Mouse (Mus musculus): ENCODE data around the gene Man1a2. TPM values are rescaled to one million over a fixed set of nuclear protein-coding genes. Genes with fewer than 3 reads are reported as not detected.

The Man1a2 gene
- total and polyA plus RNA-seq, 2 experiments from 2014 or later: 49.0 to 73.2 TPM

GRCm38 (mm10) chr3:100705128-100705667 is 19.9 kb upstream of the Man1a2 start:
- peak; percentile 52; the same call in 1 of the 2 replicates for ATAC-seq
- DNase-seq (ENCODE audit: low spot score): no peak
- no peaks in the 10 kb centered on the region for H3K27me3 ChIP-seq (ENCODE audit: insufficient read depth, low read length)
- H3K27ac ChIP-seq: peak overlapping the region; percentile 23; the same call in 1 of the 2 replicates
- no peak overlapping the region for H3K4me2 ChIP-seq (ENCODE audit: low read depth, low read length)
- no peak for TF ChIP-seq CTCF (IDR thresholded peaks at IDR 0.05; ENCODE audit: low read depth)
- H3K4me3 ChIP-seq (ENCODE audit: low read length): no peak overlapping the region
- H3K4me1 ChIP-seq (ENCODE audit: insufficient read depth, low read length): no peaks in the 10 kb centered on the region
- no peaks in the 10 kb centered on the region for H3K36me3 ChIP-seq (ENCODE audit: insufficient read depth, low read length)
- no peak overlapping the region for H3K9ac ChIP-seq (replicated peaks; ENCODE audit: low read length)
- no peaks in the 10 kb centered on the region for H3K9me3 ChIP-seq (ENCODE audit: low read length)
- WGBS: 52% methylated on average over 11 of the region's 11 CpGs

DNA sequence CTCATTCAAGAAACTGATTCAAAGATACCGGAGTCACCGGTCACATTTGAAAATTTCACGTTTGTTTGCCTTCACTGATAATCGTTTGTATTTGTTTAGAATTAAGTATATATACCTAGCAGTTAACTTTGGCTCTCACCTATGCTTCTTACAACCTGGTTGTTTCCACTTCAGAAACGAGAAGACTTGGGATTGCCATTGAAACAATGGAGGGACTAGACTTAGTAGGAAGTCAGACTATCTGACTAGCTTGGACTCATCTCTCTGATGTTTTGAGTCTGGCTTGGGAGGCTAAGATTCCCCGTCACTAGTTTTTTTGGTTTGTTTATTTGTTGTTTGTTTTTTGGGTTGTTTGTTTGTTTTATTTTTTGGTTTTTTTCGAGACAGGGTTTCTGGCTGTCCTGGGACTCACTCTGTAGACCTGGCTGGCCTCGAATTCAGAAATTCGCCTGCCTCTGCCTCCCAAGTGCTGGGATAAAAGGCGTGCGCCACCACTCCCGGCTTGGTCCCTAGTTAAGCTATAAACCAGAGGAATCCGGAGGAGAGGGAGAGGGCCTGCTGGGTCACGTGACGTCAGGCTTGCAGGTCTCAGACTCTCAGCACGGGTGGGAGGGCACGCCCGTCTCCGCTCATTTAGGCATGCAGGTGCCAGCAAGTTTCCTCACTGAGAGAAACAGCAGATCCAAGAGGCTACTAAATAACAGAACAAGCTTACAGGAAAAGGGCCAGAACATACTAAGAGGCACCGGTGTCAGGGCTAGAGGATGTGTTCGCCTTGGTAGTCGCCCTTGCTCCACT is 18.7 kb upstream of the Man1a2 start:
- no peak overlapping the region for H3K9ac ChIP-seq (replicated peaks; ENCODE audit: low read length)
- no peak overlapping the region for H3K4me2 ChIP-seq (ENCODE audit: low read depth, low read length)
- no peaks in the 10 kb centered on the region for H3K4me1 ChIP-seq (ENCODE audit: insufficient read depth, low read length)
- no peak overlapping the region for H3K4me3 ChIP-seq (ENCODE audit: low read length)
- no peaks in the 10 kb centered on the region for H3K9me3 ChIP-seq (ENCODE audit: low read length)
- TF ChIP-seq CTCF (IDR thresholded peaks at IDR 0.05; ENCODE audit: low read depth): no peak
- 75% methylated on average over 22 of the region's 22 CpGs for WGBS
- no peaks in the 10 kb centered on the region for H3K27me3 ChIP-seq (ENCODE audit: insufficient read depth, low read length)
- no peak for DNase-seq (ENCODE audit: low spot score)
- ATAC-seq: no peak
- H3K36me3 ChIP-seq (ENCODE audit: insufficient read depth, low read length): no peaks in the 10 kb centered on the region
- H3K27ac ChIP-seq: no peak overlapping the region

GRCm38 (mm10) chr3:100702875-100703846 is 17.9 kb upstream of the Man1a2 start:
- no peak overlapping the region for H3K27ac ChIP-seq
- no peak overlapping the region for H3K4me2 ChIP-seq (ENCODE audit: low read depth, low read length)
- H3K4me3 ChIP-seq (ENCODE audit: low read length): no peak overlapping the region
- no peak for TF ChIP-seq CTCF (IDR thresholded peaks at IDR 0.05; ENCODE audit: low read depth)
- no peaks in the 10 kb centered on the region for H3K9me3 ChIP-seq (ENCODE audit: low read length)
- no peaks in the 10 kb centered on the region for H3K36me3 ChIP-seq (ENCODE audit: insufficient read depth, low read length)
- ATAC-seq: 0 out of 2 replicates have a peak, but pooled peaks have one; percentile 30
- H3K4me1 ChIP-seq (ENCODE audit: insufficient read depth, low read length): no peaks in the 10 kb centered on the region
- 34% methylated on average over 15 of the region's 15 CpGs for WGBS
- DNase-seq (ENCODE audit: low spot score): peak; percentile 58
- no peak overlapping the region for H3K9ac ChIP-seq (replicated peaks; ENCODE audit: low read length)
- H3K27me3 ChIP-seq (ENCODE audit: insufficient read depth, low read length): no peaks in the 10 kb centered on the region

DNA sequence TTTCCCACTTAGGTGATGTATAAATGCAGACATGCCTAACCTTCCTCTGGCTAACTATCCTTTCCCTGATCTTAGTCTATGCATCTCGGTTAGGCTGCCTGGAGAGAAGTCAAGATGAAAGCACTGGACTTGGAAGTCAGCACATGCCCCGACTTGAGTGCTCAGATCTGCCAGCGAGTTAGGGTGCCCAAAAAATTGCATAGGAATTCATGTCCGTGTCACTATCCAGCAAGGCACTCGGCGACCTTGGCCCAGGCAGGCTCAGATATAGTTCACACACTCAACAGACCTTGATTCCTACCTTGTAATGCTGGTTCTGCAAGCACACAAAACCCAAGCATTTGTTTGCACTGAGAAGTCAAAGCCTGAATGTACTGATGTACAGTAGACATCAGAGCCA is 3.4 kb upstream of the Man1a2 start:
- Histone ChIP-seq H3K27me3 (ENCODE audit: insufficient read depth, low read length) (no peaks in the 10 kb centered on the region), H3K9ac (replicated peaks; ENCODE audit: low read length) (no peak overlapping the region), H3K4me2 (ENCODE audit: low read depth, low read length) (no peak overlapping the region), H3K4me3 (ENCODE audit: low read length) (no peak overlapping the region), H3K4me1 (ENCODE audit: insufficient read depth, low read length) (no peaks in the 10 kb centered on the region), H3K36me3 (ENCODE audit: insufficient read depth, low read length) (no peaks in the 10 kb centered on the region), H3K27ac (no peak overlapping the region), H3K9me3 (ENCODE audit: low read length) (no peaks in the 10 kb centered on the region)
- no peak for TF ChIP-seq CTCF (IDR thresholded peaks at IDR 0.05; ENCODE audit: low read depth)
- ATAC-seq: no peak
- no peak for DNase-seq (ENCODE audit: low spot score)
- 88% methylated on average over 6 of the region's 6 CpGs for WGBS

DNA sequence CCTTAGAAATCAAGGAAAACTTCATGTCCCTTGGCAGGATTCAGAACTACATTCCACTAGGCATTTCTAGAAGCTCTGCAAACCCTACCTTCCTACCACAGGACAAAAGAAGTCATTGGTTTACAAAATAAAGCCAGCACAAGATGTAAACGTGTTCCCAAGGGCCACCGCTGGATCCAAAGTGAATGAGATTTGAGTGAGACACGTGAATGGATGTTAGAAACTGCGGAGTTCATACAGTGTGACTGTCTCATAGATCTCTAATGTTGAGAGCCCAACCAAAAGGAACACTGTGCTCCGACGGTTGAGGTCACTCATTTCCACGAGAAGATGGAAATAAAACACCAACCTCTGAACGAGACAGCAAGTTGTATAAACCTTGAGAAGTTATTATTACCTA is 1.5 kb upstream of the Man1a2 start:
- H3K27ac ChIP-seq: peak overlapping the region; percentile 97; the same call in 1 of the 2 replicates
- DNase-seq (ENCODE audit: low spot score) (no peak), ATAC-seq (no peak)
- H3K4me2 ChIP-seq (ENCODE audit: low read depth, low read length): no peak overlapping the region
- no peak overlapping the region for H3K9ac ChIP-seq (replicated peaks; ENCODE audit: low read length)
- WGBS: 88% methylated on average over 8 of the region's 8 CpGs
- no peaks in the 10 kb centered on the region for H3K27me3 ChIP-seq (ENCODE audit: insufficient read depth, low read length)
- no peaks in the 10 kb centered on the region for H3K9me3 ChIP-seq (ENCODE audit: low read length)
- TF ChIP-seq CTCF (IDR thresholded peaks at IDR 0.05; ENCODE audit: low read depth): no peak
- no peaks in the 10 kb centered on the region for H3K36me3 ChIP-seq (ENCODE audit: insufficient read depth, low read length)
- H3K4me1 ChIP-seq (ENCODE audit: insufficient read depth, low read length): 0 out of 2 replicates have a peak, but pooled peaks cover 3% of the 10 kb centered on the region
- H3K4me3 ChIP-seq (ENCODE audit: low read length): no peak overlapping the region

DNA sequence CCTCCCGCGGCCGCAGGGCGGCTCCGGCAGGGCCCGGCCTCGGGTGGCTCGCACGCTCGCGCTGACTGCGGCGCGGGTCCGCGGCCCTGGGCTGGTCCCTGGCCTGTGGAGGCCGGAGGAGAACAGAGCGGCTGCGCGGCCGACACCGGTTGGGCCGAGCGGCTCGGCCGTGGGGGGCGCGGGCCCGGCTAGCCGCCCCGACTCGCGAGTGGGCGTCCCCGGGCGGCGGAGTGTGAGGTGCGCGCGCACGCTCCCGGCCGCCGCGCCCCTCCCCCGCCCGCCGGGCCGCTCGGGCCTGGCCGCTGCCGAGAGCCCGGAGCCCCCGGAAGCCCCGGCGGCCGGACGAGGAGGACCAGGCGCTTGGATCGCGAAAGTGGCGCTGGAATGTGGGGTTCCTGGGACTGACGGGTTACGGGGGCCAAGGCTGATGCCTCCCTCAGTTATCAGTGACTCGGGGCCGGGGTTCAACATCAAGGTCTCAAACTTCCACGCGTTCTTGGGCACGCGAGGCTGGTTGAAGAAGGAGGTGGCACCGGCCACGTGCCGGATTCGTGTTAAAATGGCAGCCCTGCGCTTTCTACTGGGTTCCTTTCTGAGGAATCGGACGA is 564 bp upstream of the Man1a2 start:
- H3K27ac ChIP-seq: peak overlapping the region; percentile 97
- DNase-seq (ENCODE audit: low spot score) (peak; percentile 88), ATAC-seq (peak; percentile 92; the same call in 1 of the 2 replicates)
- H3K9me3 ChIP-seq (ENCODE audit: low read length): no peaks in the 10 kb centered on the region
- H3K9ac ChIP-seq (replicated peaks; ENCODE audit: low read length): peak overlapping the region; percentile 90
- peak overlapping the region; percentile 86 for H3K4me3 ChIP-seq (ENCODE audit: low read length)
- WGBS: 3% methylated on average over 64 of the region's 77 CpGs
- no peak for TF ChIP-seq CTCF (IDR thresholded peaks at IDR 0.05; ENCODE audit: low read depth)
- peak overlapping the region; percentile 92 for H3K4me2 ChIP-seq (ENCODE audit: low read depth, low read length)
- H3K4me1 ChIP-seq (ENCODE audit: insufficient read depth, low read length): peaks cover 10% of the 10 kb centered on the region; the same call in 1 of the 2 replicates
- H3K27me3 ChIP-seq (ENCODE audit: insufficient read depth, low read length): no peaks in the 10 kb centered on the region
- no peaks in the 10 kb centered on the region for H3K36me3 ChIP-seq (ENCODE audit: insufficient read depth, low read length)

Data from hindbrain, postnatal 0 days (tissue).